Mouse (Mus musculus) stomach, postnatal 0 days (tissue): Measurements from ENCODE around the gene Fgfr2.

Experiments used
- CTCF ChIP-seq: IDR thresholded peaks from 2 replicates; pipeline ENCODE4 v1.5.1; 2016; ENCODE audit warnings: antibody characterized with exemption, low read depth, mild to moderate bottlenecking, moderate library complexity
- EP300 ChIP-seq: optimal IDR thresholded peaks from 2 replicates; pipeline ENCODE3; 2016; ENCODE audit warnings: antibody characterized with exemption

DNA sequence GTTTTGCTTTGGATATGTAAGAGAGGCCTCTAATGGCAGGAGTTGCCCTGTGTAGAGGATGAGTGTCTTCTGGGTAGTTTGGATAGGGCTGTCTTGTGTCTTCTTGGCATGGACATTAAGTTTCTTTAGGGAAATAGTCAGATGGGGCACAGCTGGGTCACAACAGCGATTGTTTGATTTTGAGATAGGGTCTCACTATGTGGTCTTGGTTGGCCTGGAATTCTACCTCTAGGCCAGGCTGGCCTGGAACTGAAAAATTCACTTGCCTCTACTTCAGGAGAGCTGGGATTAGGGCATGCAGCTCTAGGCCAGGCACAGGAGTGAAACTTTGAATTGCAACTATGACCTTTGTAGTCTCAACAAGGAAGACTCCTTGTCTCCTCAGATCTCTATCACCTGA is 2520.3 kb downstream of the Fgfr2 start:
- TF ChIP-seq CTCF (no peak), EP300 (no peak)
